Mouse (Mus musculus): ENCODE results near the gene Msh2. TPM values are rescaled to one million over a fixed set of nuclear protein-coding genes. Genes with fewer than 3 reads are reported as not detected.

Msh2 gene
- total RNA-seq, 2 experiments from 2014 or later, result 17.9 to 18.6 TPM

DNA sequence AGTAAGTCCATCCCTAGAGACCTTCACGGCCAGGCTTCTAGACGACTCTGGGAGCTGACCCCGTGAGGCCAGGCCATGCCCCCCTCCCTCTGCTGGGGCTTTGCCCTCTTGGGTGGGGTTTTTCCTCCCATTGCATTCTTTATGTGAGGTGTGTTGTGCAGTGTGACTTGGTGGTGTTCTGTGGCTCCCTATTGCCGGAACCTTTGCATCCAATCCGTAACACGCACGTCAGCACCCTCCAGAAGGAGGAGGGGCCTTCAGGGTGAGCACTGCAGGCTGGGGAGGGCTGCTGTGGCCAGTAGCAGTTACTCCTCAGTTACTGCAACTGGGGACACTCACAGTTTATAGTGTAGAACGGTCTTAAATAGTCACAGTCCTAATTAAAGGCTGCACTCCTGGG lies 28.0 kb downstream of the Msh2 start:
- no peak for DNase-seq

DNA sequence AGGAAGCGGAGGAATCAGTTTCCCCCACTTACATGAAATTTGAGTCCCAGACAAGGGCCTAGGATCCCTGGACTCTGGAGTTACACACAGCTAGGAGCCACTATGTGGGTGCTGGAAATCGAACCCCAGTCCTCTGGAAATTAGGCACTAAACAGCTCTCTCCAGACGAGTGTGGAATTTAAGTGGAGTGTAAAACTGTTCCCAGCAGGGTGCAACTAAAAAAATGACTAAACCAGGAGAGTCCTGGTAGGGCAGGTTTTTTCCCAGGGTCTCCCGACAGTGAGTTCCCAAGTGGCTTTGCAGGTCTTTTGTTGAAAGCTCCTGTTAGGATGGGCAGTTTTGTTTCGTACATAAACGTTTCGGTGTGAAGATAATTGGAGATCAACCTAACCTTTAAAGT lies 52.6 kb downstream of the Msh2 start:
- DNase-seq, result no peak

DNA sequence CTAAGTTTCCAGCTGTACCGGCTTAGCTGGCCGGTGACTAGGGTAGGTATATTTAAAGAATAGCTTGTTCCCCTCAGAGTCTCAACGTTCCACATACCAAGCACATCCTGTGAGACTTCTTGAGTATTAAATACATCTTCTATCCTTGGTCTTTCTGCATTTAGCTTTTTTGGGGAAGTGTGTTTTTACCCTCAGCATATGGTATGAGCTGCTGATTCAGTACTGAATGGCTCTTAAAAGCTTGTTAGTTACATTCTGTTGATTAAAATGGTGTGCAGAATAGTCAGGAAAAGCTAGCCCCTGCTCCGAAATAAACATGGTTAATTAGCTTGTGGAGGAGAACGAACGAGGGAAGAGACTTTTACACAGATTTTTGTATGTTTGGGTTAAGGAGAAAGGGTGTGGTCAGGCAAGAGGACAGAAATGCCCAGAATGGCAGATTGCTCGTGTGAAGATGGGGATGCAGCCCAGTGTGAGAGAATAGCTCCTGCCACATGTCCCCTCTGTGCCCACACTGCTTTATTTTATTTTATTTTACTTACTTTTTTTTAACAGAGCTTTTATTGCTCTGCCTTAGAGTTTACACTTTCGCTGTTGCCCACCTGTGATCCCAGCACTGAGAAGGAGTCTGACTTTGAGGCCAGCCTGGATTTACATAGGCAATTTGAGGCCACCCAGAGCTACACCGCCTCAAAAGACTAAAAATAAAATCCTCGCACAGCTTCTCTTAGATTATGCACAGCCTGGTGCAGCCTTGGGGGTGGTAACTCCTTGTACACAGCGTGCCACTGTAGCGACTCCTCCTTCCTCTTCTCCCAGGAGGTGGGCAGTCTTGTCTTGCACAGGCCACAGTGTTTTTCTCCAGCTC lies 54.6 kb downstream of the Msh2 start:
- DNase-seq, result no peak

DNA sequence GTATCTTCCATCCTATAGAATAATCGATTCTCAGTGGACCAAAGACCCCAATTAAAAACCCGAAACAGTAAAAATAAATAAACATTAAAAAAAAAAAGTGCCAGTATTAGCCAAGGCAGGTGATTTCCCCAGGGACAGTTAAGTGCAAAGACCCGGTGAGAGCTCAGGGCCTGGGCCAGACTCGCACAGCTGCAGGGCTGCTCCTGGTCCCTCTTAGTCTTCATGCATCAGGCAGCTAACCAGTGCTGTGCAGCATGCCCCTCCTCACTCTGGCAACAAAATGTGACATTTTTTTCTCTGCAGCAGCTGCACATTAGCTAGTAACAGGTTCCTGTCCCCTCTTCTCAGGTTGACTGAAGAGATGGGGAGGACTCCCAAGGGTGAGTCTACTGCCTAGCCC lies 59.8 kb downstream of the Msh2 start:
- DNase-seq, result no peak

DNA sequence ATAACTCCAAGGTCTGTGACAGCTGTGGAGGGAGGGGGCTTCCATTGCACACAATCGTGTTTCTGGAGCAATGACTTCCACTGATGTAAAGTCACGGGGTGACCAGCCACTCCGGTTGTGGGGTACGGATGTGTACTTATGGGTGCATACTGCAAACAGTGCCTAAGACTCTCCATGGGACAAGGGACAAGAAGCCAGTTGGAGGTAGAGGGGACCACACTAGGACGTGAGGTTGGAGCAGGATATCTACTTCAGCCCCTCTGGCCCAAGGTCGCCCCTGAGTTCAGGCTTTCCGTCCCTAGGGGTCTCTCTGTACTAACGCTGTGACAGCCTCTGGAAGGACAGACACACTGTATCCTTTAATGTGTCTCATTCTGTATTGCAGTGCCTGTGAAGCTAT lies 62.3 kb downstream of the Msh2 start:
- no peak for DNase-seq

DNA sequence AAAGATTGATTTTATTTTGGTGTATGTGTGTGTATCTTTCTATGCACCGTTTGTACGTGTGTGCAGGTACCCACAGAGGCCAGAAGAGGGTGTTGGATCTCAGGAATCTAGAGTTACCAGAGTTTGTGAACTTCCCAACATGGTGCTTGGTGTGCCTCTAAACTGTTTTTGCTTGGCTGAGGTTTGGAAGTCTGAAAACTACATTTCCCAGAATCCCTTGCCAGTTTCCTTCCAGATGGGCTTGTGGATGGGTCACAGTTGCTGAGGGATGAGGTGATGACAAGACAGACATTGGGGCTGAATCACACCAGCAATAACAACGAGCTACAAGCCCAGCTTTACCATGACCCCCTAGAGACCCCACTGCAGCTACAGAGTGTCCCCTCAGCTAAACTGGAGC lies 65.0 kb downstream of the Msh2 start:
- no peak for DNase-seq

DNA sequence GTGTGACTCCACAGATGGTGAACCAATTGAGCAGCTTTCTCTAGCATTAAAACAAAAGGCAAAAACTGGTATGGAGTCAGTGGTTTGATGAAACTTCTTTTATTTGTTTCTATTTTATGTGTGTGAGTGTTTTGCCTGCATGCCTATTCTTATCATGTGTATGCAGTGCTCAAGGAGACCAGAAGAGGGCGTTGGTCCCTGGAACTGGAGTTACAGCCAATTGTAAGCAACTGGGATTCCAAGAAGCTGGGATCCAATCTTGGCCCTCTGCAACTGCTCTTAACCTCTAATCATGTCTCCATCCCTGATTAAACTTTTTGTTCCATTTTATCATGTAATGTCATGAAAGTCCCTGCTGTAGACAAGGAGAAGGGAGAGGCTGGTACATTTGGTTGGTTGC lies 67.7 kb downstream of the Msh2 start:
- no peak for DNase-seq

DNA sequence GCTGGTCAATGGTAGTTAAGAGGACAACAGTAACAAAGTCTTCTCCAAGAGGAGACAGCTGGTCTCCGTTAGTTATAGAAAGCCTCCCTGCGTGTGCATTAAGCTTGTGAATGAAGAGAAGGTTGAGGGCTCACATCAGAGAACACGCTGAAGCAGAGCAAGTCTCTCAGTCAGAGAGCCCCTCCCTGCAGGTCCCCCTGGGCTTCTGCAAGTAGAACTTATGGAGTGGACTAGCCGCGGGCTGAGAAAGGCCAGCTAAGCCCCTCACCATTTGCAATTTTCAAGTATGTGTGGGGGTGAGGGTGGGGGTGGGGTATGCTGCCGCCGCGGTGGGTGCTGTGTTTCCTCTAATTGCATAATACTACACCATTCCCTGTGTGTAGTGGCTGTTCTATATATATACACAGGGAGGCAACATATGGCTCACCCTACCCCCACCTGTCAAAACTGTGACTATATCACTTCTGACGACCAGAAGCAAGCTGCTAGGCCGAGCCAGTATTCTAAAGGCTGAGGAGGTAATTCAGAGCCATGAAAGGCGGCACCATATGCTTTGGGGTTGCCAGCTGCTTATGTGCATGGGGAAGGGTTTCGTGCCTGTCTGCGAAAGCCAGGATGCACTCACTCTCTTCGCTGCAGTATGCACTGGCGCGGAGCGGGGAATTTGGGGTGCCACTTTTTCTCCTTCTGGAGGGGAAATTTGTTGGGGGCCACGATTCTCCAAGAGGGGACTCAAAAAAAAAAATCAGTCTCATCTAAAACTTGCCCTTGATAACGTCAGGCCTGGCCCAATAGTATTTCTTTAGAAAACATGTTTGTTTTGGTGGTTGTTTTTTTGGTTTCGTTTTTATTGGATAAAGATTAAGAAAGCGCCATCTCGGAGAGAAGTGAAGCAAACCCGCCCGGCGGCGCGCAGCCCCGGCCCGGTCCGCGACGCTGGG lies 73.1 kb downstream of the Msh2 start:
- no peak for DNase-seq

DNA sequence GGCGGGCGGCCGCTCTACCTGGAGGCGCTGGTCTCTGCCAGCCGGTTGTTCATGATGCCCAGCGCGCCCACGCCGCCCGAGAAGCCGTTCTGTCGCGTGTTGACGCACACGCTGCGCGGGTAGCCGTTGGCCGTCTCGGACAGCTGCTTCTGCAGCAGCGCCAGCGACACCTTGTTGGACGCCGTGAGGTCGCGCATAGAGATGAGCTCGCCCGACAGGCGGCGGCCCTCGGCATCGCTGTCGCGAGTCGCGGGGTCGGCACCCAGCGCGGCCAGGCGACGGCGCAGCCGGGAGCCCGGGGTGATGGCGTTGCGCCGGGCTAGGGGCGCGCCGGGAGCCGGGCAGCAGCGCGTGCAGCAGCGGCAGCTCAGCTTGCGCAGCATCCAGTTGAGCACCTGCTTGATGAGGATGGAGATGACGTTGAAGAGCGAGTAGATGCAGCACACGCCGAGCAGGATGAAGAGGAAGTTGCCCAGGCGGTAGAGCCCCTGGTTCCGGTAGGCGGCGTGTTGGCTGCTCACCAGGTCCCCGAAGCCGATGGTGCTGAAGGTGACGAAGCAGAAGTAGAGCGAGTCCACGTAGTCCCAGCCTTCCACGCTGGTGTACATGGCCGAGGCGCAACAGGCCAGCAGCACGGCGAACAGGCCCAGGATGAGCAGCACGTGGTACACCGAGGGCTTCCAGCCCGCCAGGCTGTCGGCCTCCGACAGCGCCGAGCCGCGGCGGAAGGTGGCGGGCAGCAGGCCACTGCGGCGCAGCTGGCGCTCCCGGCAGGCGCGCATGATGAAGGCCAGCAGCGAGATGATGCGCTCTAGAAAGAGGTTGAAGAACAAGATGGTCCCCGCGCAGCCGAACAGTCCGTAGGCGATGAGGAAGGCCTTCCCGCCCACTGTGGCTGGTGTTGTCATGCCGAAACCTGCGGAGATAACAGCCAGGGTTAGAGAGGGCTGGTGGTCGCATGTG lies 74.1 kb downstream of the Msh2 start:
- peak; percentile 27 for DNase-seq

DNA sequence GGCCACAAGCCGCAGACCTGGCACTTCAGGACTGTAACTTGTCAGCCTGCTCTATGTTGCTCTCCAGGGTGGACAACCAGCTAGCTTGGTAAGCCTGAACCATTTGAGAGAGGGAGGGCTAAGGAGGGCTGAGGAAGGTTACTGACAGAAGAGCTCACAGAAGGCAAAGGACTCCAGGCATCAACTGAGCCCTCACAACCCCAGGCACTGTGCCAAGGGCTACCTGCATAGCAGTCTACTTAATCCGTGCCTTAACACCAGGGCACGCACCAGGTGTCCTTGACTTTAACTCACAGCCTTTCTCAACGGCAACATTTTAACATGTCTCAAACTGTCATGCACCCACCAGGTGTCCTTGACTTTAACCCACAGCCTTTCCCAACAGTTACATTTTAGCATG lies 88.2 kb downstream of the Msh2 start:
- no peak for DNase-seq

DNA sequence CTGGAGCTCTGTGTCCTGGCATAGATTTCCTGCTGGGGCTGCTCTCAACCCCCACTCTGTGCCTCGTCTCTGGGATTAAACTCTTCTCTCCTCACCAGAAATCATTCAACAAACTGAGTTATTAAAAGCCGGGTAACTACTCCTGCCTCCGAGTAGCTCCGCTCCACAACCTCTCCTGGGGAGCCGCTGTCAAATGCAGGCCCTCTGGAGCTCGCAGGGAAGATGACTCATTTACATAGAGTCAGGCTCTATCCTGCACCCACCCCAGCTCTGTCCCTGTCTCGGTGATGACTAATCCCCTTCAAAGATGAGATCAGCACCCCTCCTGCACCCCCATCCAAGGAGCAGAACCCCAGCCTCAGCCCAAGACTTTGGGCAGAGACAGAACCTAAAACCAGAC lies 91.0 kb downstream of the Msh2 start:
- no peak for DNase-seq

DNA sequence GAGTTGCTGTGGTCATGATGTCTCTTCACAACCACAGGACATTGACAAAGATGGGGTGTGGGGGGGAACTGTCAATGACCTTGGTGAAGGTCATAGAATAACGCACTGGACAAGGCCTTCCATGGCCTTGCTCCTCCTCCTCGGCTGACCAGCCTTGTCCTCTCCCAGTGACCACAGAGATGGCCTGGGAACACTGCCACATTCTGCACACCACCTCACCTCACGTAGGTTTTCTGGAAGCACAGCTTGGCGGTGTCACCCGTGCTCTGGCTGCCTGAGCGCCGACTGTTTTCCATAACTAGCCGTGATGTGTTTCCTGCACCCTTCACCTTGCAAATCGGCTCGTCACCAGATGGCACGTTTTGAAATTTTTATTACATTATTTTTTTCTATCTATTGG lies 92.9 kb downstream of the Msh2 start:
- no peak for DNase-seq

DNA sequence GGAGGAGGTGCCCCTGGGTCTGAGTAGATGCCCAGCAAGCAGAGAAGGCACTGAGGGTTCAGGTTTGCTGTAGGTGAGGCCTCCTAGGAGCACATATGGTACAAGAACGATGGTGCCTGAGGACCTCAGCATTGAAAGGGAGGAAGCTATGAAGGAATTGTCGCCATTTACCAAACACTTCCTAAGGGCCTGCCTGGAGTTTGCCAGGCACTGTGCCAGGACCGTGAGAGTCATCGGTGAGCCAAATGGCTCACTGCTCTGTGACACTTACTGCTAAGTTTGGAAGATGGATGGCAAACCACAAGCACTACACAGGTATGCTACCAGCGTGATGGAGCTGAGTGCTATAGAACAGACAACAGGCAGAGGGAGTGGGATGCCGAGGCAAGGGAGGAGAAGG lies 94.8 kb downstream of the Msh2 start:
- no peak for DNase-seq

DNA sequence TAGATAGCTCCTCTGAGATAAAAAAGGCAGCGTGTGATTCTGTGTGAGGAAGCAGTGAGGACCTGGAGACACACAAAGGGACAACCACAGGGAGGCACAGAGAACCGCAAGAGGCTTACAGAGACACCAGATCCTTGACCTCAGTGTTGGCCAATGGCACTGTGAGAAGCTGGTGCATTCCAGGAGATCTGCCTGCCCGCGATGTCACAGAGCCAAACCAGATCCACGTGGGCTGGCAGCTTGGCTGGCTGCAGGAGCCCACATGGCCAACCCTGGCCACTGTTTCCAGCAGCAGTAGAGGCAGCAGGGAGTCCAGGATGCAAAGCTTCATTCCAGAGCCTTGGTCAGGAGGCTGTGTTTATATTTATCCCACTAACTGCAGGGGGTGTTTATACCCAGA lies 98.6 kb downstream of the Msh2 start:
- DNase-seq, result no peak

DNA sequence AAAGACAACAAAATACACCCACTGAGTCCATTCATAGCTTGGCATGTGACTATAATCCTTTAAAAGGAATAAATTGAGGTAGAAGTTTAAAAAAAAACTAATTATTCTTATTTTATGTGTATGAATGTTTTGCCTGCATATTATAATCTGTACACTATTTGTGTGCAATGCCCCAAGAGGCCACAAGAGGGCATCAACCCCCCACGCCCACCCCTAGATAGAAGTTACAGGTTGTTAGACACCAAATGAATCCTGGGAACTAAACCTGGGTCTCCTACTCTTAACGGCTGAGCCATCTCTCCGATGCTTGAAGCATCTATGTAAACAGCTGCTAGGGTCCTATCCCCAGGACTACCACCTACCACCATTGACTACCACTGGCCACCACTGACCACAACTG lies 101.0 kb downstream of the Msh2 start:
- DNase-seq, result no peak

Other genes starting within 250 kb of the Msh2 start
- not detected for gene Stpg4, start 244.6 kb upstream of the Msh2 start, total RNA-seq (2021)
- 100 to 1,000 TPM; 289 to 299 TPM for gene Calm2, start 225.4 kb upstream of the Msh2 start, total RNA-seq (2021)
- gene Epcam, start 36.4 kb upstream of the Msh2 start, total RNA-seq (2021), result not detected
- gene Kcnk12, start 125.7 kb downstream of the Msh2 start, total RNA-seq (2021), result under 1 TPM in 1 of 2 experiments, not detected in 1; 0.14 TPM
- not detected for gene Rpl36-ps4, start 248.6 kb downstream of the Msh2 start, total RNA-seq (2021)

All from heart, postnatal 4 days (tissue).